Mouse (Mus musculus) cerebellum, postnatal 10 days (tissue): ENCODE measurements at regions not wholly inside any gene's neighbourhood (a gene's known extent, or its start where the extent isn't known, plus 50 kb on each side); places are given as distances from the start of the nearest gene placed in this dataset.

Experiments
- DNase-seq, 2 experiments: peaks; one replicate each; pipeline ENCODE4 v3.0.0; 2021; ENCODE audit warnings: mixed read lengths in 2 of 2

GRCm38 (mm10) chr2:174848981-174849681 lies 88.7 kb downstream of the Edn3 start:
- DNase-seq, result peak; percentile 25 to 33

- no peak for DNase-seq
Observed at GRCm38 (mm10) chr2:174850860-174851259, 90.4 kb downstream of the Edn3 start.

GRCm38 (mm10) chr2:174851525-174852330 lies 91.3 kb downstream of the Edn3 start:
- DNase-seq, result peak; percentile 93 to 94

- no peak for DNase-seq
Observed at GRCm38 (mm10) chr2:174853786-174854185, 93.4 kb downstream of the Edn3 start.

- DNase-seq, result peak in 1 of 2 experiments; percentile 27
Observed at GRCm38 (mm10) chr2:174855548-174855947, 95.1 kb downstream of the Edn3 start.

- no peak for DNase-seq
Observed at GRCm38 (mm10) chr2:174856135-174856534, 95.7 kb downstream of the Edn3 start.

GRCm38 (mm10) chr2:174858011-174858834 lies 97.8 kb downstream of the Edn3 start:
- DNase-seq, result peak; percentile 83 to 84

GRCm38 (mm10) chr2:174858835-174859215 lies 98.4 kb downstream of the Edn3 start:
- no peak for DNase-seq

- DNase-seq, result peak; percentile 52 to 61
Observed at GRCm38 (mm10) chr2:174859533-174859932, 99.1 kb downstream of the Edn3 start.

GRCm38 (mm10) chr2:174864657-174865056 lies 104.2 kb downstream of the Edn3 start:
- DNase-seq, result no peak

GRCm38 (mm10) chr2:174866546-174866945 lies 106.1 kb downstream of the Edn3 start:
- DNase-seq, result no peak

GRCm38 (mm10) chr2:174867397-174867796 lies 107.0 kb downstream of the Edn3 start:
- no peak for DNase-seq

GRCm38 (mm10) chr2:174868186-174868585 lies 107.8 kb downstream of the Edn3 start:
- no peak for DNase-seq

- DNase-seq, result no peak
Observed at GRCm38 (mm10) chr2:174868743-174869369, 108.4 kb downstream of the Edn3 start.

- peak; percentile 33 to 50 for DNase-seq
Observed at GRCm38 (mm10) chr2:174870284-174870683, 109.9 kb downstream of the Edn3 start.

- no peak for DNase-seq
Observed at GRCm38 (mm10) chr2:174871225-174871624, 110.8 kb downstream of the Edn3 start.

- no peak for DNase-seq
Observed at GRCm38 (mm10) chr2:174871844-174872243, 111.4 kb downstream of the Edn3 start.

GRCm38 (mm10) chr2:174876886-174877285 lies 116.5 kb downstream of the Edn3 start:
- no peak for DNase-seq

GRCm38 (mm10) chr2:174878979-174879378 lies 118.6 kb downstream of the Edn3 start:
- DNase-seq, result no peak

GRCm38 (mm10) chr2:174880659-174881058 lies 120.2 kb downstream of the Edn3 start:
- no peak for DNase-seq

- no peak for DNase-seq
Observed at GRCm38 (mm10) chr2:174884232-174885225, 124.1 kb downstream of the Edn3 start.
